Mouse (Mus musculus) heart, embryonic 14.5 days (tissue): Measurements from ENCODE around the gene Slc31a1. TPM values are rescaled to one million over a fixed set of nuclear protein-coding genes. Genes with fewer than 3 reads are reported as not detected.

ENCODE experiments used
- ATAC-seq: fragments of 200-750 bp; cut with Nextera tagmentation; 2 replicates; pipeline ENCODE4 v1.8.0; 2017; ENCODE audit warnings: low read depth, moderate TSS enrichment; ENCODE audit not compliant: insufficient number of reproducible peaks, insufficient read depth, low FRiP score
- H3K27ac ChIP-seq, 2 experiments: fragments of 200-500 bp in 1 of 2; fragments of 300-500 bp in 1 of 2; sonication (generic) in 1 of 2; replicated peaks in 1 of 2; 2 replicates each; pipeline ENCODE4 v1.5.1; 2012 to 2014; ENCODE audit warnings: low read depth in 2 of 2, low read length in 2 of 2, control low read depth in 1 of 2, mild to moderate bottlenecking in 1 of 2, mixed read lengths in 1 of 2; ENCODE audit not compliant: control insufficient read depth in 1 of 2, insufficient read depth in 1 of 2
- H3K27me3 ChIP-seq: fragments of 300-500 bp; sonication (generic); 2 replicates; pipeline ENCODE4 v1.6.1; 2014; ENCODE audit warnings: mild to moderate bottlenecking, low read length, control low read depth; ENCODE audit not compliant: control insufficient read depth, insufficient read depth
- H3K36me3 ChIP-seq: fragments of 300-500 bp; sonication (generic); 2 replicates; pipeline ENCODE4 v1.6.1; 2014; ENCODE audit warnings: mild to moderate bottlenecking, control low read depth, low read length, mixed read lengths; ENCODE audit not compliant: control insufficient read depth, insufficient read depth
- H3K4me1 ChIP-seq, 2 experiments: fragments of 200-500 bp in 1 of 2; fragments of 300-500 bp in 1 of 2; sonication (generic) in 1 of 2; 2 replicates each; pipeline ENCODE4 v1.6.1; 2012 to 2014; ENCODE audit warnings: low read length in 2 of 2, control low read depth in 1 of 2, mixed read lengths in 1 of 2; ENCODE audit not compliant: control insufficient read depth in 2 of 2, insufficient read depth in 2 of 2
- H3K4me2 ChIP-seq: fragments of 300-500 bp; sonication (generic); 2 replicates; pipeline ENCODE4 v1.6.1; 2014; ENCODE audit warnings: mild to moderate bottlenecking, low read length
- H3K4me3 ChIP-seq, 2 experiments: fragments of 200-500 bp in 1 of 2; fragments of 300-500 bp in 1 of 2; sonication (generic) in 1 of 2; 2 replicates each; pipeline ENCODE4 v1.5.1; 2012 to 2014; ENCODE audit warnings: low read length in 2 of 2, mild to moderate bottlenecking in 2 of 2, control low read depth in 1 of 2, low read depth in 1 of 2, moderate library complexity in 1 of 2; ENCODE audit not compliant: control insufficient read depth in 1 of 2, insufficient read depth in 1 of 2
- H3K9ac ChIP-seq: fragments of 300-500 bp; sonication (generic); 2 replicates; pipeline ENCODE4 v1.6.1; 2014; ENCODE audit warnings: mild to moderate bottlenecking, low read length
- H3K9me3 ChIP-seq: fragments of 300-500 bp; sonication (generic); 2 replicates; pipeline ENCODE4 v1.6.1; 2016; ENCODE audit warnings: low read length, control low read depth; ENCODE audit not compliant: control insufficient read depth
- WGBS: fragments of 180-500 bp; shearing (Covaris S2); extraction: QIAGEN DNeasy Blood & Tissue Kit; methylation state at CpG from one replicate; pipeline ENCODE4 v1.1.7; 2014; 5-methylcytosine and 5-hydroxymethylcytosine counted together
- polyA plus RNA-seq: library from polyadenylated mRNA; unstranded; fragments of >200 nt; fragmentation: Nextera tagmentation; extraction: Ambion mirVana; gene quantifications from 2 replicates; pipeline ENCODE4 v1.2.1, GENCODE M21; 2014

The Slc31a1 gene
- polyA plus RNA-seq, 1 experiment from 2014 or later: 38.1 TPM

DNA sequence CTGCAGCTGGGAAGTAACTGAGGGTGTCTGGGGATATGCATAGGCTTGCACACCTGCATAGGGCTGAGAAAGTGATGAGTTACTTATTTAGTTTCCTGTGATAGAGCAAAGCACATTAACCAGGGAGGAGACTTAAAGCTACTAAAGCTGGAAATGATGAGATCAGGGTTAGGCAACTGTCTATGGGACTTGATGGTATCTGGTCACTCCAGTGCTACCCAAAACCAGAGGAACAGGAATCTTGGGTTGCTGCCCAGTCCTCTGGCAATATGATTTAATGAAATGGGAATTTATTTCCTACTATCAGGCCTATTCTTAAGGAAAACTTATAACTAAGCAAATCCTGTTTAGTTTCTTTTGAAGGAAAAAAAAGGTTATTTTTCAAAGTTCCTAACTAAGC is 34.4 kb upstream of the Slc31a1 start:
- H3K4me2 ChIP-seq: no peak overlapping the region
- H3K4me3 ChIP-seq: no peak overlapping the region

DNA sequence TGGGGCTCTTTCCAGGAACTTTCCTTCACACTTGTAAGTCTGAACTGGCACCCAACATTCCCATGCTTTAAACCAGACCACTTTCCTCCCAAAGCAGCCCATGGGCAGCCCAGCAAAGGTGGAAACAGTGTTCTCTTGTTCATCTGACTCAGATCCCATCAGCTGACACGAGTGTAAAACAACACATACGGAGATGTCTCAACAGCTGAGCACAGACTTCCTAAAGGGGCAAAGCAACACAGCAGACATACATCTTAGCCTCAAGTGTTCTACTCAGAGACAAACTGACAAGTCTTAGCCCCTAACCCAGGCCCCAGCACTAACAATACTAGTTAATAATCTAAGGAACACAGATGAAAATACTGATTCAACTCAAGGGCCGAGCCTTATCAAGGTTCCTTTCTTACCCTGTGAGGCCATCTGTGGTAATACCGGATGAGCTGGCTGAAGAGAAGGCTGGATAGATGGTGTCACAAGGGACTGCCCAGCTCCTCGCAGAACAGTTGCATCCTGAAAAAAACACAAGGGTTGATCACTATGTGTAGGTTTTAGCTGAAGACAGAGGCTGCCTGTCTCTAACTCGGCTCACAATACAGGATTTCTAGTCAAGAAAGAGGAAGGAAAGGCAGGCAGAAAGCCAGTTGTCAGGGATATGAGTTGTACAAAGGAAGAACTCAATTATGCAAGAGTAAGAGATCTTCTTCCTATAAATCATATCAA is 31.4 kb upstream of the Slc31a1 start:
- WGBS: 69% methylated on average over 6 of the region's 6 CpGs
- H3K36me3 ChIP-seq: peaks cover 81% of the 10 kb centered on the region

More for the DNA sequence above, 34.4 kb upstream of the Slc31a1 start:
- H3K27me3 ChIP-seq: no peaks in the 10 kb centered on the region
- peaks cover 84% of the 10 kb centered on the region for H3K36me3 ChIP-seq
- H3K9ac ChIP-seq: no peak overlapping the region
- H3K27ac ChIP-seq: no peak overlapping the region
- no peaks in the 10 kb centered on the region for H3K9me3 ChIP-seq
- ATAC-seq: no peak
- peaks cover 0 to 4% of the 10 kb centered on the region in 2 experiments; a peak in 1 of 4 replicates for H3K4me1 ChIP-seq

DNA sequence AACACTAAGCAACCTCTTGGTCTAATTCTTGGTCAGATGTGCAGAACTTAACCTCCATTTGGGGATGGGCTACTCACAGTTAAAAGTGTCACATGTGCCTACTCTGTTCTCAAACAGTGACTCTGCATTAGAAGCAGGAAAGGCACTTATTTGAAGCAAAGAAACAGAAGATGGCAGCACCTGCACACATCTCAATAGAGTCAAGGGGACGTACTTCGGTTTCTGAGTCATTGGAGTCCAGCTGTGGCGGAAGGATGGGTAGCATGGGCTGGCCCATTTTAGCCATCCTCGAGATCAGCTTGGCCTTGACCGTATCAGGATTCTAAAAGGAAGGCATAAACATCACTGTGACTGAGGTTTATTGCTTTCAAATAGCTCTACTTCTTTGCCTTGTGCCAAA is 28.6 kb upstream of the Slc31a1 start:
- no peak for ATAC-seq
- WGBS: 72% methylated on average over 5 of the region's 5 CpGs
- H3K4me3 ChIP-seq: no peak overlapping the region
- H3K36me3 ChIP-seq: peaks cover 79% of the 10 kb centered on the region
- H3K4me2 ChIP-seq: no peak overlapping the region
- no peak overlapping the region for H3K9ac ChIP-seq
- H3K27ac ChIP-seq: no peak overlapping the region
- H3K9me3 ChIP-seq: no peaks in the 10 kb centered on the region
- no peaks in the 10 kb centered on the region for H3K27me3 ChIP-seq
- H3K4me1 ChIP-seq: no peaks in the 10 kb centered on the region

More for the DNA sequence above, 31.4 kb upstream of the Slc31a1 start:
- H3K27me3 ChIP-seq: no peaks in the 10 kb centered on the region
- H3K27ac ChIP-seq: no peak overlapping the region
- no peak overlapping the region for H3K9ac ChIP-seq
- no peaks in the 10 kb centered on the region for H3K9me3 ChIP-seq
- H3K4me2 ChIP-seq: no peak overlapping the region
- H3K4me3 ChIP-seq: no peak overlapping the region
- peaks cover 0 to 4% of the 10 kb centered on the region in 2 experiments; a peak in 1 of 4 replicates for H3K4me1 ChIP-seq
- ATAC-seq: no peak

DNA sequence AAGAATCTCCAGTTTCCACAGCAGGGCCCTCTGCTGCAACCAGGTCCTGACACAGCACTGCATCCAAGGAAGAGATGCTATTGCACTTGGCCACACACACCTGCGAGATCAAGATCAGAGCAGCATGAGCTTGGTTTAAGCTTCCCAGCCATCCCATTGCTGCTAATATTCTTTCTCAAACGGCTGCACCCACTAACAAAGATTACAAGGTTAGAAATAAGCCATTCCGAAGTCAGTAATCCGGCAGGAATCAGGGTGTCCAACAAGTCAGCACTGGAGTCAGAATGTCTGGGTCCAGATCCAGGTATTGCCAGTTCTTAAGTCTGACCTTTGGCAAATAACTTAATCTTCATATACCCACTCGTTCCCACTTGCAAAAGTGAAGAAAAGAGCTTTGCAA is 22.0 kb upstream of the Slc31a1 start:
- ATAC-seq: no peak
- no peak overlapping the region for H3K4me2 ChIP-seq
- H3K27me3 ChIP-seq: no peaks in the 10 kb centered on the region
- no peak overlapping the region for H3K9ac ChIP-seq
- H3K36me3 ChIP-seq: peaks cover 67% of the 10 kb centered on the region
- no peak overlapping the region for H3K4me3 ChIP-seq
- no peaks in the 10 kb centered on the region for H3K4me1 ChIP-seq
- 90% methylated on average over 5 of the region's 5 CpGs for WGBS
- H3K27ac ChIP-seq: no peak overlapping the region
- H3K9me3 ChIP-seq: no peaks in the 10 kb centered on the region

DNA sequence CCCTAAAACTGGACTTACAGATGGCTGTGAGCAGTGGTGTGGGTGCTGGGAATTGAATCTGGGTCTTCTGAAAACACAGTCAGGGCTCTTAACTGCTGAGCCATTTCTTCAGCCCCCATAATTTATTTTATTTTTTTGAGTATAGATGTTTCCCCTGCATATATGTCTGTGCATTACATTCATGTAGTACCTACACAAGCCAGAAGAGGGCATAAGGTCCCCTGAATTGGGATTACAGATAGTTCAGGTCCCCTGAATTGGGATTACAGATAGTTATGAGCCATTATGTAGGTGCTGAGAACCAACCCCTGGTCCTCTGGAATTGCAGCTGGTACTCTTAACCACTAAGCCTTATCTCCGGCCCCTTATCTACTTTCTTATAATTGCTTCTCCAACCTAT is 16.5 kb upstream of the Slc31a1 start:
- Histone ChIP-seq H3K27me3 (no peaks in the 10 kb centered on the region), H3K4me3 (no peak overlapping the region), H3K9me3 (no peaks in the 10 kb centered on the region), H3K27ac (no peak overlapping the region), H3K4me1 (peaks cover 0 to 3% of the 10 kb centered on the region in 2 experiments; a peak in 3 of 4 replicates), H3K4me2 (no peak overlapping the region), H3K9ac (no peak overlapping the region), H3K36me3 (peaks cover 50% of the 10 kb centered on the region)
- no peak for ATAC-seq
- 74% methylated on average over 1 of the region's 1 CpGs for WGBS

DNA sequence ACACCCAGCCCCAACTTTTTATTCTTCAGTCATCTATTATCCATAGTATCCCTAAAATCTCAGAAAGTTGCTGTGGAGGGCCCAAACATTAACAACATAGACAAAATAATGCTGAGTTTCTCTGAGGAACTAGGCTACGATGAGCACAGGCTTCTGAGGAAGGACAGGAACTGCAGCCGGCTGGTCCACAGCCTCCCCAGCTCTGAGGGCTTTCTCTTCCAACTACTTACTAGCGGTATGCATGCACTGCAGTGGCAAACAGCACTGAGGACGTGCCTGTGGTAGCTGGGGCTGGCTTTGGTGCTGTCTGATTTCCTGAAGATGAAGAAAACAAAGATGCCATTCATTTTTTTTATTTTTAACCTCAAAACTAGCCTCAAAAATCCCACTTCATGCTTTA is 14.7 kb upstream of the Slc31a1 start:
- Histone ChIP-seq H3K4me3 (no peak overlapping the region), H3K36me3 (peaks cover 42% of the 10 kb centered on the region), H3K27ac (no peak overlapping the region), H3K9ac (no peak overlapping the region), H3K27me3 (no peaks in the 10 kb centered on the region), H3K4me2 (no peak overlapping the region), H3K9me3 (no peaks in the 10 kb centered on the region), H3K4me1 (peaks cover 0 to 3% of the 10 kb centered on the region in 2 experiments; a peak in 3 of 4 replicates)
- ATAC-seq: no peak
- 73% methylated on average over 4 of the region's 4 CpGs for WGBS

DNA sequence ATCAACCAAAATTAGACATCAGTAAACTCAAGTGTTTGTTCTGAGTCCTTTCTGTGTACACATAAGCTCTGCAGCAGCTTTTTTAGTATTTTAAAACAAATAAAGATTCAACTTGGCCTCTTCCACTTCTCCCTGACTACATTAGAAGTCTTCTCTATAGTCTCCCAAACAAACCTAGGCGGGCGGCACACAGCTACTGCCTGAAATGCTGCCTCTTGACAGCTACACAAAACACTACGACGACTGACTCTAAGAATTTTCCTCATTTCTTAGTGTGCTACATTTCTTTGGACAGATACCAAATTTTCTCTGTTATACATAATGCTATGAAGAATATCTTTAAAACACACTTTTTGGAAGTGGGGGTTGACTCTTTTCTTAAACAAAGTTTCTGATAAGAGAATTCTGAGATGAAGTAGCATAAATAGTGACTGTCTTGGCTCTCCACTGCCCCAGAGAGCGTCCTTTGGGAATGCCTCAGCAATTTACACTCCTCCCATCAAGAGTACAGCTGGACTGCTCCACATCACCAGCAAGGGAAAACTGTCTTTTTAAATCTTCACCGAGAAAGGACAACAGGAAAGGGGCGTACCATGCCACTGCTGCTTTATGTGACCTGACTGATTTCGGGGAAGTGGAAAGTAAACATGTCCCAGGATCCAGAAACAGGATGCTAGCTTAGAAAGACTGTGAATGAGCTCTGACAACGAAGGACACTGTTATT is 12.8 kb upstream of the Slc31a1 start:
- Histone ChIP-seq H3K9me3 (no peaks in the 10 kb centered on the region), H3K27ac (peak overlapping the region; percentile 60 to 83; a peak in 3 of 4 replicates), H3K4me2 (peak overlapping the region; percentile 9; the same call in 1 of the 2 replicates), H3K4me1 (peaks cover 0 to 3% of the 10 kb centered on the region in 2 experiments; a peak in 3 of 4 replicates), H3K36me3 (peaks cover 45% of the 10 kb centered on the region), H3K9ac (no peak overlapping the region), H3K27me3 (no peaks in the 10 kb centered on the region), H3K4me3 (no peak overlapping the region)
- no peak for ATAC-seq
- WGBS: 54% methylated on average over 9 of the region's 9 CpGs
